Mouse (Mus musculus) stomach, embryonic 14.5 days (tissue): ENCODE results near the gene Sprr2a1. TPM values are rescaled to one million over a fixed set of nuclear protein-coding genes. Genes with fewer than 3 reads are reported as not detected.
"Not testable (repeated sequence)": the region's sequence is repeated elsewhere in the genome, so short reads cannot be mapped to it uniquely, and the experiment has no call there.

Experiments used
- ATAC-seq: fragments of 200-750 bp; cut with Nextera tagmentation; 2 replicates; pipeline ENCODE4 v1.8.0; 2017; ENCODE audit warnings: low read depth, moderate TSS enrichment; ENCODE audit not compliant: insufficient number of reproducible peaks, insufficient read depth, low FRiP score
- H3K27ac ChIP-seq: fragments of 300-500 bp; sonication (generic); 2 replicates; pipeline ENCODE4 v1.5.1; 2014; ENCODE audit warnings: mild to moderate bottlenecking, low read length, moderate library complexity, mixed read lengths
- H3K27me3 ChIP-seq: fragments of 300-500 bp; sonication (generic); 2 replicates; pipeline ENCODE4 v1.6.1; 2014; ENCODE audit warnings: low read length, control low read depth, mixed read lengths; ENCODE audit not compliant: control insufficient read depth, insufficient read depth
- H3K36me3 ChIP-seq: fragments of 300-500 bp; sonication (generic); 2 replicates; pipeline ENCODE4 v1.6.1; 2014; ENCODE audit warnings: mild to moderate bottlenecking, control low read depth, low read length, moderate library complexity, mixed read lengths; ENCODE audit not compliant: control insufficient read depth, insufficient read depth
- H3K4me1 ChIP-seq: fragments of 300-500 bp; sonication (generic); 2 replicates; pipeline ENCODE4 v1.6.1; 2014; ENCODE audit warnings: low read length, control low read depth, mixed read lengths; ENCODE audit not compliant: control insufficient read depth, insufficient read depth
- H3K4me2 ChIP-seq: fragments of 300-500 bp; sonication (generic); replicated peaks from 2 replicates; pipeline ENCODE4 v1.6.1; 2014; ENCODE audit warnings: low read depth, low read length, control low read depth
- H3K4me3 ChIP-seq: fragments of 300-500 bp; sonication (generic); 2 replicates; pipeline ENCODE4 v1.5.1; 2014; ENCODE audit warnings: low read depth, low read length, control low read depth
- H3K9ac ChIP-seq: fragments of 300-500 bp; sonication (generic); replicated peaks from 2 replicates; pipeline ENCODE4 v1.6.1; 2014; ENCODE audit warnings: low read depth, mild to moderate bottlenecking, control low read depth, low read length, moderate library complexity, mixed read lengths
- H3K9me3 ChIP-seq: fragments of 300-500 bp; sonication (generic); 2 replicates; pipeline ENCODE4 v1.6.1; 2016; ENCODE audit warnings: low read depth, low read length, control low read depth; ENCODE audit not compliant: control insufficient read depth
- WGBS: fragments of 180-500 bp; shearing (Covaris S2); extraction: QIAGEN DNeasy Blood & Tissue Kit; methylation state at CpG from one replicate; pipeline ENCODE4 v1.1.7; 2014; 5-methylcytosine and 5-hydroxymethylcytosine counted together
- polyA plus RNA-seq: library from polyadenylated mRNA; unstranded; fragments of >200 nt; fragmentation: Nextera tagmentation; extraction: Ambion mirVana; gene quantifications from 2 replicates; pipeline ENCODE4 v1.2.1, GENCODE M21; 2014

The Sprr2a1 gene
- polyA plus RNA-seq, 1 experiment from 2014 or later: 5.3 TPM

- WGBS: no CpG with 5 or more reads among the region's 8 CpGs
- ATAC-seq: peak; percentile 44
- not testable (repeated sequence) for H3K9ac ChIP-seq
These were observed 38.3 kb downstream of the Sprr2a1 start for GRCm38 (mm10) chr3:92253860-92254259.

GRCm38 (mm10) chr3:92258526-92258925, 42.9 kb downstream of the Sprr2a1 start:
- peak; percentile 54; the same call in 1 of the 2 replicates for ATAC-seq
- not testable (repeated sequence) for H3K4me3 ChIP-seq, H3K9me3 ChIP-seq, H3K4me2 ChIP-seq, H3K9ac ChIP-seq, H3K27ac ChIP-seq, H3K4me1 ChIP-seq, H3K27me3 ChIP-seq, H3K36me3 ChIP-seq

More at GRCm38 (mm10) chr3:92253860-92254259, 38.3 kb downstream of the Sprr2a1 start:
- not testable (repeated sequence) for H3K4me3 ChIP-seq, H3K9me3 ChIP-seq, H3K4me1 ChIP-seq, H3K36me3 ChIP-seq, H3K4me2 ChIP-seq, H3K27me3 ChIP-seq, H3K27ac ChIP-seq

- H3K4me2 ChIP-seq, H3K27ac ChIP-seq, H3K36me3 ChIP-seq, H3K27me3 ChIP-seq, H3K9me3 ChIP-seq, H3K4me1 ChIP-seq, H3K4me3 ChIP-seq, H3K9ac ChIP-seq: not testable (repeated sequence)
- ATAC-seq: 0 out of 2 replicates have a peak, but pooled peaks have one; percentile 43
- WGBS: no CpG with 5 or more reads among the region's 2 CpGs
These were observed 47.9 kb downstream of the Sprr2a1 start for GRCm38 (mm10) chr3:92263462-92263861.

Other genes starting within 250 kb of the Sprr2a1 start
- gene Pglyrp3, start 201.2 kb upstream of the Sprr2a1 start, polyA plus RNA-seq: not detected in 2 replicates
- 1.1 and 1.6 TPM in 2 replicates for gene Lor, start 132.7 kb upstream of the Sprr2a1 start, polyA plus RNA-seq
- not detected in 2 replicates for gene Prr9, start 91.9 kb upstream of the Sprr2a1 start, polyA plus RNA-seq
- gene Lelp1, start 73.1 kb upstream of the Sprr2a1 start, polyA plus RNA-seq: not detected in 2 replicates
- gene Sprr2a2, start 121 bp downstream of the Sprr2a1 start, polyA plus RNA-seq: 258 and 291 TPM in 2 replicates
- gene Sprr2a3, start 69.6 kb downstream of the Sprr2a1 start, polyA plus RNA-seq: 19.7 and 23.0 TPM in 2 replicates
- not detected in 2 replicates for gene Sprr2b, start 100.8 kb downstream of the Sprr2a1 start, polyA plus RNA-seq
- not detected in 2 replicates for gene Sprr2d, start 123.3 kb downstream of the Sprr2a1 start, polyA plus RNA-seq
- not detected in 2 replicates for gene Sprr2e, start 136.3 kb downstream of the Sprr2a1 start, polyA plus RNA-seq
- gene Sprr2f, start 149.4 kb downstream of the Sprr2a1 start, polyA plus RNA-seq: not detected in 2 replicates
- gene Sprr2h, start 169.9 kb downstream of the Sprr2a1 start, polyA plus RNA-seq: not detected in 2 replicates
- gene Sprr2i, start 192.2 kb downstream of the Sprr2a1 start, polyA plus RNA-seq: not detected in 2 replicates
- gene Sprr2j-ps, start 202.3 kb downstream of the Sprr2a1 start, polyA plus RNA-seq: not detected in 2 replicates
- gene Gm9774, start 213.6 kb downstream of the Sprr2a1 start, polyA plus RNA-seq: 5.8 and 7.5 TPM in 2 replicates
- gene Sprr2k, start 216.8 kb downstream of the Sprr2a1 start, polyA plus RNA-seq: not detected in 2 replicates
- not detected in 2 replicates for gene Sprr1b, start 223.0 kb downstream of the Sprr2a1 start, polyA plus RNA-seq
- gene Sprr3, start 242.9 kb downstream of the Sprr2a1 start, polyA plus RNA-seq: 0.20 and 0.97 TPM in 2 replicates